Mouse (Mus musculus) layer of hippocampus, adult 9-11 months (tissue): Measurements from ENCODE around the gene Pigx.
"Not testable (repeated sequence)": the region's sequence is repeated elsewhere in the genome, so short reads cannot be mapped to it uniquely, and the experiment has no call there.

Experiments
- DNase-seq: peaks from one replicate; pipeline ENCODE4 v3.0.0; 2022

Pigx gene

DNA sequence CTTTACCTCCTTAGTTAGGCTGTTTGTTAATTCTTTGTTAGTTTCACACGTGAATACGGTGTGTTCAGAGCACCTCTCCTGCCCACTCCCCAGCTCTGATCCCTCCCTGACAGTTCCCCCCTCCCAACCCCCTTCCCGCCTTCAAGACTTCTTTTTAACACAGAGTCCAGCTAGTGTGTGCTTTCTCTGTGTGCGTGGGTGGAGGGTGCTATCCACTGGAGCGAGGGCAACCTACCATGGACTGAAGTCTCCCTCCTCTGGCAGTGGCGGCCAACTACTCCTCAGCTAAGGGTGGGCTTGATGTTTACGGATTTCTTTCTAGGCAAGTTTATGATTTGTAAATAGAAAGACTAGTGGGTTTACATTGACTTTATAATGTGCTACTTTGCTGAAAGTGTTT lies 8.6 kb upstream of the Pigx start:
- no peak for DNase-seq

DNA sequence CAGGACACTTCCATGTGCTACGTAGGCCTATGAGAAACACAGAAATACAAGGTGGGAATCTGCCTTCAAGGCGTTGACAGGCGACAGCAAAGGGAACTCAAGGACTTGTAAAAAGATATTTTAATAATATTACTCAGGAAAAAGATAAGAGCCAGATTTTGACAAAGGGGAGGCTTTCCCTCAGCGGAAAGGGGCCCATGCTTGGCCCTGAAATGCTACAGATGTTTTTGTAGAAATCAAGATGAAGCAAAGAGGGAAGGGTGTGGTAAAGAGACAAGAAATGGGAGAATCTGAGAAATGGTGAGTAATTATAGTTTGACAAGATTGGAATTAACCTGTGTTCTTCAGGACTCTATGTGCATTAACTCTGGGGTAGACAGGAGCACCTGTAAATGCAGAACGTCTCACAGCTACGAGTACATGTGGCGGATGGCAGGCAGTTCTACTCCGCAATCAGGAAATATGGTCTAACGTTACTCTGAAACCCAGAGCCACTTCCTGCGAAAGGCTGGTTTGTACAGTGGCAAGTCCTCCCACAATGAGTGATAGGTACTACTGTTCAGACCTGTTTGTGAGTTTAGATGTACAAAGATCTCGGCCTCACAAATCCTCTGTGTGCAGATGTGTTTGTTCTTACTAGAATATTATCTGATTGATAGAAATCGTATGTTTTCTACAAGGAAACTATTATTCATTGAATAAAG lies 8.0 kb upstream of the Pigx start:
- DNase-seq, result no peak

DNA sequence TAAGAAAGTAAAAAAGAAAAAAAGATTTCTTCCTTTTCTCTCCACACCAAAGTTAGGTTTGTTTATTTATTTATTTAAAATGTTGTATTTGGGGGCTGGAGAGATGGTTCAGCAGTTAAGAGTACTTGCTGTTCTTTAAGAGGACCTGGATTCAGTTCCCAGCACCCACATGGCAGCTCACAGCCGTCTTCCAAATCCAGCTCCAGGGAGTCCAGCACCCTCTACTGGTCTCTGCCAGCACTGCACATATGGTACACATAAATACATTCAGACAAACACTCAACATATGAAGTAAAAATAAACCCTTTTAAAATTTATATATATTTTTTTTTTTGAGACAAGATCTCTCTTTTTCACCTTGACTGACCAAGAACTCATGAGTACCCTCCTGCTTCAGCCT lies 6.2 kb upstream of the Pigx start:
- no peak for DNase-seq

DNA sequence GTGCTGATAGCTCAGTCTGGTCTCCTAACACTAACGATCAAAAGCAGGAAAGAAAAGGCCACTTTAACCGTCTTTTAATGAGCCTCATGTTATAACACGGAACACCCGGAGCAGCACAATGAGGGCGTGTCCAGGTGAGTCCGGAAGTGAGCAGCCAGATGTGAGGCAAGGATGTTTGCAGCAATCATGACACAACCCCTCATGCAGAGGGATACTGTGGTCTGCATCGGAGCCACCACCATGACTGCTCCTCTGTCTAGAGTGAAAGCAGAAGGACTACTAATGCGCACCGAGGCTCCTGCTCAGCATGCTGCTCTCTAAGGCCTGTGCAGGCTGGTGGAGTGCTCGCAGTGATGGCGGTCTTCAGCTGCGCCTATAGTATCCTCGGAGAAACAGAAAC lies 2.8 kb upstream of the Pigx start:
- DNase-seq, result no peak

DNA sequence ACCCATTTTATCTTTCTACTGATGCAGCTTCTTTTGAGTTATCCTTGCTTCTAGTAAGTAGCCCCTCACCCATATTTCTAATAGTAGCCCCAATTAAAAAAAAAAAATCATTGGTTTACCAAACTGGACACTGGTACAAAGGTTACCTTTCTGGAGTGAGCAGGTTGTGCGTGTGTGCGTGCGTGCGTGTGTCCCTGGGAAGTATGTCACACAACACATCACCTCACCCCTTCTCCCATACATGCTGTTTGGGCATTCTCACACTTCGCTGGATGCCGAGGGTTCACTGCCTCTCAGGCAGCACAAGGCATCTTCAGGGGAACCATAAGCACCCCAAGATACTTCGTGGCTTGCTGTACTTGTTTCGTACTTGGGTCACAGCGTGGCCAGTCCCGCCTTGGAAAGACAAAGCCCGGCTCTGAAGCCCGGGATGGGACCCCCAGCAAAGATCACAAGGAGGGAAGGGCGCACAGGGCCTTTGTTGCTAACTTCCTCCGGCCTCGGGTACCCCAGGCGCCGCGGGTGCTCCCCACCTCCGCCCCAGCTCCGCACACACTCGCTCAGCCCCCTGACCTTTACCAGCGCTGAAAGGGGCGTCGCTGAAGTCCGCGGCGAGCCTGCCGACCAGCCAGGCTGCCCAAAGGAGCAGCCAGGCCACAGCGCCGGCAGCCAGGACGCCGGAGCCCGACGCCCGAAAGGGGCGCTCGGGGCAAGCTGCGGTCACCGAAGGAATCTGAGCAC lies 473 bp downstream of the Pigx start:
- DNase-seq, result no peak

DNA sequence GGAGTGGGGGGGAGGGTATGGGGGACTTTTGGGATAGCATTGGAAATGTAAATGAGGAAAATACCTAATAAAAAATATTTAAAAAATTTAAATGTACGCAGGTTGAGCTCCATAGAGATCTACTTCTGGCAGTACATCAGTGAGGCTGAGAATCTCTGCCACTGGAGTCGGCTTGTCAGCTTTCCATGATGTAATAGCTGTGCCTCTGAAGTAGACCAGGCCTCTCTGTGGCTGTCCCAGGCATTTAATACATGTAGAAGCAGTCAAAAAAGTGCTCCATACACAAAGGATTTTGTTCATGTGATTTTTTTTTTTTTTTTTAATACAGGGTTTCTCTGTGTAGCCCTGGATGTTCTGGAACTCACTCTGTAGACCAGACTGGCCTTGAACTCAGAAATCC lies 1.8 kb downstream of the Pigx start:
- DNase-seq, result not testable (repeated sequence)

DNA sequence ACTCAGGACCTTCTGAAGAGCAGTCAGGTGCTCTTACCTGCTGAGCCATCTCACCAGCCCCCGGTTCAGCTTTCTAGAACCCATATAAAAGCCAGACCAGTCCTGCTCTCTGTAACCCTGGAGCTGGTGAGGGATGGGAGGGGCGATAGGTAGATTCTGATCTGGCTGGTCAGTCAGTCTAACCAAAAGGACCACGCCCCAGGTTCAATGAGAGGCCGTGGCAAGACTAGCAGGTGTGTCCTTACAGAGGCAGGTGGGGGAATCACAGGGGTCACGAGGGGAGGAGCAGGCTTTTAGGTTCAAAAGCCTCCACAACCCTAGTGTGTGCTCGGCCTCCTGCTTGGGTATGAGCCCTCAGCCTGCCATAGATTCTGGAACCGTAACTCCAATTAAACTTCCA lies 8.1 kb downstream of the Pigx start:
- no peak for DNase-seq

DNA sequence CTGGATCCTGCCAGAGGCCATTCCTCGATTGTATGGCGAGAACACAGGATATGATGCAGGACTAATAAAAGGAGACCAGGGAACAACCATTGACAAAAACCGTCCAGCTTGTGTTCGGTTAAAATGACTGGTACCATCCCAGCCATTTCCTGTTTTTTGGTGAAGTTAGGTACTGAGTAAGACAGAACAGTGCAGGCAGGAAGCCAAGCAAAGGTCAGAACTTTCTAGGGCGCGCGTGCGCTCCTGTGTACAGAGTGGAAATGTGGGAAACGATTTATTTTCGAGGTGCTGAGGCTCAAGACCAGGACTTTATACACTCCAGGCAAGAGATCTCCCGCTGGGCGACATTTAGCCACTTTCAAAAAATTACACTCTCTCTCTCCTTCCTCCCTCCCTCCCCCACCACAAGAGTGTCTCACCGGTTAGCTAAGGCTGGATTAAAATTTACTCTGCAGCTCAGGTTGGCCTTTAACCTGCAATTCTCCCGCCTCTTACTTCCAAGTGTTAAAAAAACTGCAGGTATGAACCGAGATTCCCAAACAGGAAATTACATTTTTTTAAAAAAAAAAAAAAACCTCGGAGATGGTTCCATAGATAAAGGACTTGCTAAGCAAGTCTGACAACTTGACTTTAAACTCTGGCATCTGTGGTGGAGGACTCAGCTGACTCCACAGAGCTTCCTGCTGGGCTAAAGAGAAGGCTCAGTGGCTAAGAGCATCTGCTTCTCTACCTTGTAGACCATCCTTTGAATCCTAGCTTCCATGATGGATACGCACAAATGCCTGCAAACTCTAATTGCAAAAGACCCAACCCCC lies 11.7 kb downstream of the Pigx start:
- DNase-seq, result peak; percentile 24

DNA sequence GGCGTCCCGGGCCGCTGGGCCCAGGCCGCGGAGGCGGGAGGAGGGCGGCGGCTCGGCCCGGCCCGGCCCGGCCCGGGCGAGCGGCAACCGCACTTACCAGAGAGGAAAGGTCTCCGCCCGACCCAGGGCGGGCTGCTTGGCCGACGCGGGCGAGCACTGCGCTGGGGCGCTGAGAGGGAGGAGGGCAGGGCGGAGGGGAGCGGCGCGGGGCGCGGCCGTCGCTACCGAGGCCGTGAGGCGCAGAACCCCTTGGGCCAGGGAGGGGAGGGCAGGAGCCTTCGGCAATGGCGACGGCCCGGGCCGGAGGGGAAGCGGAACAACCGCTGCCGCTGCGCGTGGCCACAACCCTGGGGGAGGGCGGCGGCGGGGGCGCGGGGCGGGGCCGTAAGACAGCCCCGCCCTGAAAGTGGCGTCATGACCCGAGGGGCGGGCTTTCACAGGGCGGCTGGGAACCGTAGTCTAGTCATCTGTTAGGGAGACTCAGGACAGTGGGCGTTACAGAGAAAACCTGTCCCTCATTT lies 20.5 kb downstream of the Pigx start, which contains the start of gene Pak2:
Gene Pak2, minus strand, starts transcription at position 352 of the 521 bp plus-strand sequence.
- DNase-seq, result peak; percentile 84

DNA sequence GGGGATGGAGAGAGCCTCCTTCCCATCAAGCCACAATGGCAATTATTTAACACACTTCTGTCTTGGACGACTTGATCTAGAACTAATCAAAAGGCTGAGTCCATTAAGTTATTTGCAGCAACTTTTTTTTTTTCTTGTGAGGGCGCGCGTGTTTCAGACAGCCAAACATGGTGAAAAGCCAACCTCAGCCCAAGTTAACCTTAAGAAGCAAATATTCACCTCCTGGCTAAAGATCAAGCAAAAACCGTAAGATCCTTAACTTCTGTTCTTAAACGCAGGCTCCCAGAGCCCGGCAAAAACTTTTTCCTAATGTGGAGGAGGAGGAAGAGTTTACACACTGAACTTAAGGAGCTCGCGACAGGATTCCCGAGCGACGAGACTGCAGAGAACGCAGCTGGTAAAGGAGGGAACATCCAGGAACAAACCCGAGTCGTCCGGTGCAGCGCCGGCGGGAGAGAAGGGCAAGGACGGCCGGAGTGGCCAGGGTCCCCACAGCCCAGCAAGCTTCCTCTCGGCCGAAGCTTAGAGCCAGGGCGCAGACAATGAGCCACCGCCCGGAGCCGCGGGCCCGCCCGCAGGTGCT lies 21.0 kb downstream of the Pigx start:
- DNase-seq, result no peak

DNA sequence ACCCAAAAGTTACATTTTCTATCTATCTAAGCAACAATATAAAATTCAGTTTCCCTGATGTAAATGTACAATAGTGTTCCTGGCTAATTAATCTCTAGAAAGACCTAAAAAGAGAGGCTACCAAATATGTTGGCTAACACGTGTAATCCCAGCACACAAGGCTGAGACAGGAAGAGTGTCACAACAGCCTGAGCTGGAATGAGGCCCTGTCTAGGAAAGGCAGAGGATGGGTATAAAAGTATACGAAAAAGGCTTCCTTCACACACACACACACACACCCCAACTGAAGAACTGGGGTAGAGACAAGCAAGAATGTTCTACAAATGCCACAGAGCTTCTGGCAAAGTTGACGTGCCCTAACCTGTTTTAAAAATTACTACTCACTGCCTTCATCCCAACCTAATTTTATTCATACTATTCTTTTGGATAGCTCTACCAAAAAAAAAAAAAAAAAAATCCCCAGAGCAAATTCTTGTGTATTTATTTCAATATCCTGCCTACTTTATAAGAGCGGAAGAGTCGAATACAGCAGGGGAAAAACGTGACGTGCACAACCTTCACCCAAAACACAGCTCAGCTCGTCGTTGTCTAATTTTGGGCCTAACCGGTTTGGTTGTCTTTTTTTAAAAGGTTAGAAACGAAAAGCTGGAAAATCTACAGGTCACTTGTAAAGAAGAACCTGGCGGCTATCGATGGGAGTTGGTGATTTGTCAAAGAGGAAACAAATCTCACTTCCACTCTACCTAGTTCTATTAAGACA lies 21.7 kb downstream of the Pigx start:
- no peak for DNase-seq

DNA sequence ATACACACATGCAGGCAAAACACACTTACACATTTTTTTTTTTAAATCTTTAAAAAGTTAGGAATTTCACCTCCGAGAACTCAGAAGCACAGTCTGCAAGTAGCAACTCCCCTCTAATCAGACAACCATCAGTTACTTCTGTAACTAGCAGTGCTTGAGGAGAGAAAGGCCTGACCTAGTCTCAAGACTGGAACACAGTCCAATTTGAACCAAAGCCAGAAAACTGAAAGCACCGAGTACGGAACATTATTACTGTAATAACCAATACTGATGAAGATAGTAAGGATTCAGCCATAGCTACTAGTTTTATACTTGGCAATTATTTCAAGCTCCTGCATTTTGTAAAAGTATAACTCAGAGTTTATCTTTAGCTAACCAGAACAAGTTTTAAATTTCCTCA lies 23.1 kb downstream of the Pigx start:
- DNase-seq, result no peak

DNA sequence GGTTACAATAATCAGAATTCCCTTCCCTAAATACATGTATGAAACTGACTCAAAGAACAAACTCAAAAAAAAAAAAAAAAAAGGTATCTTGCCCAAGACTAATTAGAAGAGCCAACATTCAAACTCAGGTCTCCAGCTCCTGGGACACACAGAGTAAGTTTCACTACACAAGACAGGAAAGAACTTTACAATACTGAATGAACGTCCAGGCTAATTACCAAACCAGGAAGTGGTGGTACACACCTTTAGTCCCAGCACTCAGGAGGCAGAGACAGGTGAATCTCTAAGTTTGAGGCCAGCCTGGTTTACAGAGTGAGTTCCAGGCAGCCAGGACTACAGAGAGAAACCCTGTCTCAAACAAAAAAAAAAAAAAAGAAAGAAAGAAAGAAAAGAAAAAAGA lies 23.8 kb downstream of the Pigx start:
- no peak for DNase-seq

DNA sequence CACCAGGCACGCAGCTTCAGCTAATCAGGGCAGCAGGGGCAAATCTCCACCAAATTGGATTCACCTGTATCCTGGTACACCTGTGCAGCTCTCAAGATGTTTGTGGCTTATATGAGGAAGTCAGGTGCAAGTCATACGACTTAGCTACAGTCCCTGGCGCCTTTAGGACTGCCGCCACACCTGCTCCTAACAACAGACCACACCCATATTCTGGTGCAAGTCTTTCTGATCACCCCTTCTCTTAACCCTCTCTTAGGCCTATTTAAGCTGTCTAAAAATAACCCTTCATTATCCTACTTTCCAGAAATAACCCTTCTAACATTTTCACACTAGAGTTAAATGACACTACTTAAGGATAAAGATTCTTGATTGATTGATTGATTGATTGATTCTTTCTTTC lies 29.5 kb downstream of the Pigx start:
- not testable (repeated sequence) for DNase-seq

DNA sequence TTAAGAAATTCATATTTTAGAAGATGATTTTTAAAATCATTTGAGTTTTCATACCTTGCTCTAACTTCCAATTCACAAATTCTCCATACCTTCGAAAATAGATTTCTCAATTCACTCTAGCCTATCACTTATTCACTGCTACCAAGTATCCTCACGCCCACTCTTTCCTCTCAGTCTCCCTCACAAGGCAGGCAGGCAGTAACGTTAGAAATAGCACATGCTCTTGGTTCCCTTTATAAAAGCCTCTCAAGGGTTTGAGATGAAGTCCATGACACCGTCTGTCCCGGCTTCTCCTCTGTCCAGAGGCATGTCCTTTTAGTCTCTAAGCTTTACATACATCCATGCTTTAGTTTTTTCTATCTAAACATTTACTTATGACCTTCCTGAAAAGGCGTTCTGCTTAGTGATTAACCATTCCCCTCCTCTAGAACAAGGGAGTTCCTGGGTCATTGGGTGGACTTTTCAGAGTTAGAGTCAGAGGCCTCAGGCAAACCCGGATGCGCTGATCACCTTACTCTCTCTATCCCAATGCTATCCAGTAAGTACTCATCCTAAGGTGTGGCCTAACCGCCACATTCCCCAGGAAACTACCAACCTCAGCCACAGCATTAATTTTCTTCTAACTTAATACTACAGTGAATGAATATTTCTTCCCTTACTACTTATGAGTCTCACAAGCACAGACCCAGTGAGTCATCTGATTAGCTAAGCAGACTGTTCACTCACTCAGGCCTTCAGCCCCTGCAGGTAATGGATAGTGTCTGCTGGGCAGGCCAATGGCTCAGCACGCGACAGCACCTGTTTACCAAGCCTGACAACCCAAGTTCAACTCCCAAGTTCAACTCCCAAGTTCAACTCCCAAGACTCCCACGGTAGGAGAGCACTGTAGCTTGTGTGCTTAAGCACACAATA lies 30.9 kb downstream of the Pigx start:
- peak; percentile 17 for DNase-seq

DNA sequence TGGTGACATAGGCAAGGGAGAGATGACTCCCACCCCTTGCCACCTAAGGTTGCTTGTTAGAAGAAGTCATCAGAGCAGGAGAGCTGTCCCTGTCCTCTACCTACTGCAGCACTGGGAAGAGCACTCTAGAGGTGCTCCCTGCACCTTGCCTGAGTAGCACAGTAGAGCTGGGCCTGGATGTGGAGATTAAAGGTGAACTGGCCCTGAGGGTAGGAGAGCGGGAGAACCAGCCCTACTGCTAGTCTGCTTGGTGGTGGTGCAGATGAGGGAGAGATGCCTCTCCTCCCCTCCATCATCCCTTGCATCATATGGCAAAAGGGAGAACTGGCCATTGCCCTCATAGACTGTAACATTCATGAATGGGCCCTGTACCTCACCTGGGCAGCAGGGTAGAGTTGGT lies 32.6 kb downstream of the Pigx start:
- no peak for DNase-seq

DNA sequence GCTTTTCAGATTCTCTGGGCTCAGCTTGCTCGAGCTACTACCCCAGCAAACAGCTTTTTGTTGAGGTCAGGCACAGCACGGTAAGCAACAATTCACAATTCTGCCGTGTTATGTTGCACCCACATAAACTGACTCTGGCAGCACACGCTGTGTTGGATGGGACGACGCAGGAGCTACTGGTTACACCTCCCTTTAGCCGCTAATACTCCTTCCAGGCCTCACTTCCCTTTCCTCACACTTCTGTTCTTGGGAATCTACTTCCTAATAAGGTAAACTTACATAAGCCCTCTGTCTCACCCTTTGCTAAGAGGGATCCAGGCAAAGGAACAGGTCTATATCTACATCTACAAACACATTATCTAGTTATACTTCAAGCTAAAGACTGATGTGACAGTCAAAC lies 35.6 kb downstream of the Pigx start:
- DNase-seq, result no peak

DNA sequence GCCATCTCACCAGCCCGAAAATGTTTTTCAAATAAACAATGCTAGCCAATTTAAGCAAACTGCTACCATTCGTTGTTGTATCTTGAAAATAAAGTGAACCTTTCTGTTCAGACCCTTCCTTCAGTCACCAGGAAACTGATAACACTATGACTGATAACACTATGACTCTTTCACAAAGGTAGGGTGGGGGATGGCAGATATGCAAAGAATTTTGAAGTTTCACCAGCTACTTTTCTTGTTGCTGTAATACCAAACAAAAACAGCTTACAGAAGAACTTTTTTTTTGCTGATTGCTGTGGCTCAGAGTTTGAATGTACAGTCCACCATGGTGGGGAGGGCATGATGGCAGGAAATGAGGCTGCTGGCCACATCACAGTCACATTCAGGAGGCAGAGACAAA lies 37.3 kb downstream of the Pigx start:
- DNase-seq, result no peak

DNA sequence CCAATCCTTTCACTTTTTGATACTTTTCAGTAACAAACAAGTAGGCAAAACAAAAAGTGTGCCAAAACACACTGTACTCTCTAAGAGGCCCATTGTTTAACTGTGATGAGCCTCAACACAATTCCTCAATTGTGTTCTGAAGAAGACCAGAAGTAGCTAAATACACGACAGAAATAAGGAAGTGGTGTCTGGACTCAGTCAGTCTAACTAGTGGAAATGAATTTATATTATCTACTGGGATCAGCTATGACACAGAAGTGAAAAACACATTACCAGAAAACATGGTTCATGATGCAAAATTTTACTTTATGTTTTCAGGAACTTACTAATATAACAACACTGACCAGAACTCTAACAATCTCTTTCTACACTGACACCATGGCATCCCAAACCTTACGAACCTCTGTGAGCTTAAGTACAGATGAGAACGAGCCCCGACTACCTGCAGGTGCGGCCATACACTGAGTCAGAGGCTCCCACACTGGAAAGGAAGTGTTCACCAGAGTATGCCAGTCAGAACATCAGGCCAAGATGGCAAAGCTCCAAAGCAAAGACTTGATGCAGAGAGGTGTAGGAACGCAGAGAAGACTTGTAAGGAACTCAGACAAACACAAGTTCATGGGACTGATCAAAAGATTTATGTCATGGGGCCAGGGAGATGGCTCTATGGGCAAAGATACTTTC lies 39.6 kb downstream of the Pigx start:
- DNase-seq, result no peak

DNA sequence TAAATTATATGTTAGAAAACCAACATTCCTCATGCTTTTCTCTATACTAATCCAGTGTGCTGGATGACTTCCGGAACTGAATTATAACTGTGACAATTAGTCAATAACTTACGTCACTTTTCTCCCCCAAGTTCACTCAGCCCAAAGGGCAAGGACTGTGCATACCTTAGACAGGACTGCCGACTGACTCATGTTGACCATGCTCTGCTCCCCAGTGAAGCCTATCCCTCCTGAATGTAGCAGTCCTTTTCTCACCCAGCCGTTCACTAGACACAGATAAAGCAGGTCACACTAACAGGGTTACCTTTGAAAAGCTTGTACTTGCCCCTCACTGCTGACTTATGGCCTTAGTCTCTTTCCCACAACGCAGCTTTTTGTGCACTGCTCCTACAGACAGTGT lies 40.7 kb downstream of the Pigx start:
- no peak for DNase-seq

DNA sequence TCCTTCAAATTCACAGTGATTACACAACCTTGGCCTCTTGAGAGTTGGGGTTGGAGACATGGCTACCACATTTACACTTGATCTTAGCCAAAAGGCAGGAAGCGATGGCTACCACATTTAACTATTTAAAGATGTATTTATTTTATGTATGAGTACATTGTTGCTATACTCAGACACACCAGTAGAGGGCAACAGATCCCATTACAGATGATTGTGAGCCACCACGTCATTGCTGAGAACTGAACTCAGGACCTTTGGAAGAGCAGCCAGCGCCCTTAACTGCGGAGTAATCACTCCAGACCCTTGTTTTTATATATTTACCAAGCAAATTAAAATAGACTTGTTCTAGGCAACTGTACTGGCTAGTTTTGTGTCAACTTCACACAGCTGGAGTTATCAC lies 57.2 kb downstream of the Pigx start:
- no peak for DNase-seq
